Mouse (Mus musculus) thymus, adult 2 months (tissue): ENCODE measurements around the gene Fah.

Experiments
- CTCF ChIP-seq: fragments of 200-500 bp; IDR thresholded peaks from 2 replicates; pipeline ENCODE4 v1.5.1; 2012; ENCODE audit warnings: mild to moderate bottlenecking, control low read depth, low read length, moderate library complexity, borderline replicate concordance; ENCODE audit not compliant: control insufficient read depth, poor library complexity, insufficient read depth; ENCODE audit errors: extremely low read depth
- POLR2A ChIP-seq: fragments of 200-500 bp; IDR thresholded peaks from 2 replicates; pipeline ENCODE4 v1.6.1; 2012; ENCODE audit warnings: mild to moderate bottlenecking, low read length, control low read depth, moderate library complexity; ENCODE audit not compliant: control insufficient read depth, poor library complexity, insufficient read depth; ENCODE audit errors: extremely low read depth

- TF ChIP-seq CTCF (no peak), POLR2A (no peak)
Measured at GRCm38 (mm10) chr7:84649016-84649415, 42.5 kb upstream of the Fah start.
